Mouse (Mus musculus): ENCODE measurements around the gene Npff. TPM values are rescaled to one million over a fixed set of nuclear protein-coding genes. Genes with fewer than 3 reads are reported as not detected.

Gene Npff
- polyA plus RNA-seq, 1 experiment from 2014 or later, result 8.6 TPM

DNA sequence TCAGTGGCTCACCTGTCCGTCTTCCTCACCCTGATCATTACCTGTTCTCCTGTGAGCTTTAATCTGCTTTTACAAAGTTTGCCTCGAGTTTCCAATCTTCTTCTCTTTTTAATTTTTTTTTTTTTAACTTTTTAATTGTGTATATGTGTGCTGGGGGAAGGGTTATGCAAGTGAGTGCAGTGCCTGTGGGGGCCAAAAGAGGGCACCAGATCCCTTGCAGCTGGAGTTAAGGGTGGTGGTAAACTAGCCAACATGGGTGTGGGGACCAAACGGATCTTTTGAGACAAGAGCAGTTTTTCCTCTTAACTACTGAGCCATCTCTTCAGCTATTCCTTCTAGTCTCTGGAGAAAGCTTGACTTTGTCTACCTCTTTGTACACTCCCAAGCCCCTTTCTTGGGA, 3.2 kb upstream of the Npff start:
- Histone ChIP-seq H3K9me3 (ENCODE audit: control insufficient read depth, low read length) (no peaks in the 10 kb centered on the region), H3K9ac (no peak overlapping the region), H3K4me3 (replicated peaks; ENCODE audit: low read length) (no peak overlapping the region), H3K27ac (no peak overlapping the region), H3K4me1 (replicated peaks; ENCODE audit: control insufficient read depth, insufficient read depth, low read length) (no peaks in the 10 kb centered on the region), H3K36me3 (replicated peaks; ENCODE audit: control insufficient read depth, insufficient read depth) (peaks cover 67% of the 10 kb centered on the region), H3K27me3 (ENCODE audit: control insufficient read depth, insufficient read depth, low read length) (no peaks in the 10 kb centered on the region), H3K4me2 (replicated peaks) (no peak overlapping the region)
- WGBS, result 75% methylated on average over 3 of the region's 3 CpGs
- DNase-seq (ENCODE audit: low spot score) (no peak), ATAC-seq (ENCODE audit: low FRiP score) (no peak)

DNA sequence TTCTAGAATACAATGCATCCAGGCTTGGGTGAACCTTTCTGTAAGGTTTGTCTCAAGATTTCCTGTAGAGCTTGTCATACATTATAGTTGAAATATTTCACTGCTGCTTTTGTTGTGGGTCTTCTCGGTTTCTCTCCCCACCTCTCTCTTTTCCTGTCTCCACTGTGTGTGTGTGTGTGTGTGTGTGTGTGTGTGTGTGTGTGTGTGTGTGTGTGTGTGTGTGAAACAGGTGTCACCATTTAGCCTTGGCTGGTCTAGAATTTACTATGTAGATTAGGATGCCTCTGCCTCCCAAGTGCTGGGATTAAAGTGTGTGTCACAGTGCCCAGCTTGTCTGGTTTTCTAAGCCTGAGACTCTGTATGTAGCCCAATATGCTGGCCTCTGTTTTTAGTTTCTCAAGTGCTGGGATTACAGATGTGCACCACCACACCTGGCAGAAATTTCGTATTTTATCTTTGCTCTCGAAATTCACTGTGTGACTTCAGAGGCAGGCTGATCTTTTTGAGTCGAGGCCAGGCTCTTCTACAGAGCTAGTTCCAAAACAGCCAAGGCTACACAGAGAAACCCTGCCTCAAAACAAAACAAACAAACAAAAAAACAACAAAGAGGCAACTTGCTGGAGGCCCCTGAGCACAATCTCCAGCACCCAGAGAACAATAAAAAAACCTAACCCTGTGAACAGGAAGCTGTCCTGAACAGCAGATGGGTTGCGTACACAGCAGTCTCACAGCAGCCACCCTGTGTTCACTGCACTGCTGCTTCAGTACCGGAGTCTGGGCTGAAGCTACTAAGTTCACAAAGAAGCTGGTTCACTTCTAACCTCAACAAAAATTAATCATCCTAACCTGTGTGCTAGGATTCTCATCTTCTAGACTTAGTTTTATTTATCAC, 1.6 kb upstream of the Npff start:
- H3K9me3 ChIP-seq (ENCODE audit: control insufficient read depth, low read length), result no peaks in the 10 kb centered on the region
- H3K27ac ChIP-seq, result no peak overlapping the region
- H3K4me1 ChIP-seq (replicated peaks; ENCODE audit: control insufficient read depth, insufficient read depth, low read length), result no peaks in the 10 kb centered on the region
- H3K4me3 ChIP-seq (replicated peaks; ENCODE audit: low read length), result no peak overlapping the region
- H3K27me3 ChIP-seq (ENCODE audit: control insufficient read depth, insufficient read depth, low read length), result no peaks in the 10 kb centered on the region
- no peak overlapping the region for H3K9ac ChIP-seq
- H3K4me2 ChIP-seq (replicated peaks), result no peak overlapping the region
- H3K36me3 ChIP-seq (replicated peaks; ENCODE audit: control insufficient read depth, insufficient read depth), result peaks cover 64% of the 10 kb centered on the region
- 86% methylated on average over 6 of the region's 6 CpGs for WGBS
- DNase-seq (ENCODE audit: low spot score) (no peak), ATAC-seq (ENCODE audit: low FRiP score) (no peak)

DNA sequence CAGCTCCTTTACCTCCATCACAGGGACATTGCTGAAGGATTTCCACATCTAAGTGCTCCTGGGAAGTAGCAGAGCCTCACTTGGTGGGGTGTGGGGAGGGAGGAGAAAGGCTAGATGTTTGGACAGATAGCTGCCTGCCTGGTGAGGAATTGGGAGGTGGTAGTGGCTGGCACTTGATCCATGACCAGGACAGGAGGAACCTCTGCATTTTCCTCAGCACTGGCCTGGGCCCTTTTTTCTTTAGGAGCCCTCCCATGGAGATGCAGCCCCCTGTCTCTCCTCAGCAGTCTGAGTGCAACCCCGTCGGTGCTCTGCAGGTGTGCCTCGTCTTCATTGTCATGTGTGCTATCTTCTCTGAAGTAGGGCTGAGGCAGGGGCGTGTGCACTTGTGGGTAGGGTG, 3.3 kb downstream of the Npff start:
- Histone ChIP-seq H3K27me3 (ENCODE audit: control insufficient read depth, insufficient read depth, low read length) (no peaks in the 10 kb centered on the region), H3K9ac (no peak overlapping the region), H3K27ac (no peak overlapping the region), H3K4me1 (replicated peaks; ENCODE audit: control insufficient read depth, insufficient read depth, low read length) (peaks cover 9% of the 10 kb centered on the region), H3K9me3 (ENCODE audit: control insufficient read depth, low read length) (no peaks in the 10 kb centered on the region), H3K4me2 (replicated peaks) (no peak overlapping the region), H3K36me3 (replicated peaks; ENCODE audit: control insufficient read depth, insufficient read depth) (peaks cover 33% of the 10 kb centered on the region), H3K4me3 (replicated peaks; ENCODE audit: low read length) (no peak overlapping the region)
- 90% methylated on average over 4 of the region's 4 CpGs for WGBS
- ATAC-seq (ENCODE audit: low FRiP score) (no peak), DNase-seq (ENCODE audit: low spot score) (no peak)

DNA sequence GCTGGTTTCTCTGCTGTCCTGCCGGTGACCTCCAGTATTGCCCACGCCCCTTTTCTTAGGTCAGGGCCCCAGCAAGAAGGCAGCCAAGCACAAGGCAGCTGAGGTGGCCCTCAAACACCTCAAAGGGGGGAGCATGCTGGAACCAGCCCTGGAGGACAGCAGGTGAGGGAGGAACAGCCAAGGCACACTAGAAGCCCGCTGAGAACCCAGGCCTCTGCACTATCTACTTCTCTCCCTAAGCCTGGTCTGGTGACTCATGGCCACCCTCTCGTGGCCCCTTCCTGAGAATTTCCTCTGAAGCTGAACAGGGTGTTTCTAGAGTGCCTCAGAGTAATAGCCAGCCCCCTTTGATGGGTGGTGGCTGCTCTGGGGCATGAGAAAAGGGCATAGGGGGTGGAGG, 4.3 kb downstream of the Npff start:
- H3K27ac ChIP-seq, result no peak overlapping the region
- no peak overlapping the region for H3K4me2 ChIP-seq (replicated peaks)
- H3K27me3 ChIP-seq (ENCODE audit: control insufficient read depth, insufficient read depth, low read length), result no peaks in the 10 kb centered on the region
- no peak for DNase-seq (ENCODE audit: low spot score)
- H3K4me1 ChIP-seq (replicated peaks; ENCODE audit: control insufficient read depth, insufficient read depth, low read length), result peaks cover 15% of the 10 kb centered on the region
- 89% methylated on average over 4 of the region's 4 CpGs for WGBS
- no peak for ATAC-seq (ENCODE audit: low FRiP score)
- H3K4me3 ChIP-seq (replicated peaks; ENCODE audit: low read length), result no peak overlapping the region
- H3K9me3 ChIP-seq (ENCODE audit: control insufficient read depth, low read length), result no peaks in the 10 kb centered on the region
- H3K36me3 ChIP-seq (replicated peaks; ENCODE audit: control insufficient read depth, insufficient read depth), result peaks cover 31% of the 10 kb centered on the region
- no peak overlapping the region for H3K9ac ChIP-seq

DNA sequence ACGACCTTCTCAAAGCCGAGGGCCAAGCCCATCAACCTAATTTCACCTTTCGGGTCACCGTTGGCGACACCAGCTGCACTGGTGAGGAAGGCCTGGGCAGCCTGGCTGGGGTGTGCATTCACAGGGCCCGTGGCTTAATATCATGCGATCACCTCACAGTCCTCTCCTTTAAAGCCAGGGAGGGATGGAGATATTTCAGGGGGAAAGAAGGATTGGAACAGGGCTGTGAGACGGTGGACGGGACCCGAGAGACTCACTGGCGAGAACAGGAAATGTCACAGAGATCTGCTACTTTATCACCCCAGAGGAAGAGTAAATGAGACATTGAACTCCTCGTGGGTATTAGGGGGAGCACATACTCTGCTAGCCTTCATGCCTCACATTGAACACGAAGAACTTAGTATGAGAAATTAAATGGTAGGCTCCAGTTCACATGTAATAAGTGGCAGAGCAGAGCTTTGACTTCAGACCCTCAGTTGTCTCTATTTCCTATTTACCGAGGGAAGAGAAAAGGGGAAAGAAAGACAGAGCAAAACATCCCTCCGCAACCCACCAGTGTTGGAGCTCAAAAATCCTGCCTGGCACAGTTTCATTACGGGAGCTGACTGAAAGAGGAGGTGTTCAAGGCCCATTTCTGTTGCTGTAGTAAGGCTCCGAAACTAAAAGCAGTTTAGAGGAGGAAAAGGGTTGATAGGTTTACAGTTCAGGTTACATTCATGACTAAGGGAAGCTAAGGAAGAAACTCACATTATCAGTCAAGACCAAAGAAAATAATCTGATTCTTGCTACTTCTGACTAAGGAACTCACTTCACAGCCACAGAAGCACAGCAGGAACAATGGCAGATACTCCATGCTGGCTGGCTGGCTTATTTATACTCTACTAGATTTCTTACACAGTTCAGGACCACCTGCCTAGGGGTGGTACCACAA, 5.3 kb downstream of the Npff start:
- WGBS, result 73% methylated on average over 17 of the region's 17 CpGs
- Histone ChIP-seq H3K27me3 (ENCODE audit: control insufficient read depth, insufficient read depth, low read length) (no peaks in the 10 kb centered on the region), H3K4me1 (replicated peaks; ENCODE audit: control insufficient read depth, insufficient read depth, low read length) (peaks cover 25% of the 10 kb centered on the region), H3K9me3 (ENCODE audit: control insufficient read depth, low read length) (no peaks in the 10 kb centered on the region), H3K9ac (peak overlapping the region; percentile 90), H3K27ac (peak overlapping the region; percentile 97), H3K4me2 (replicated peaks) (peak overlapping the region; percentile 69), H3K4me3 (replicated peaks; ENCODE audit: low read length) (peak overlapping the region; percentile 72), H3K36me3 (replicated peaks; ENCODE audit: control insufficient read depth, insufficient read depth) (peaks cover 31% of the 10 kb centered on the region)
- ATAC-seq (ENCODE audit: low FRiP score) (no peak), DNase-seq (ENCODE audit: low spot score) (no peak)

DNA sequence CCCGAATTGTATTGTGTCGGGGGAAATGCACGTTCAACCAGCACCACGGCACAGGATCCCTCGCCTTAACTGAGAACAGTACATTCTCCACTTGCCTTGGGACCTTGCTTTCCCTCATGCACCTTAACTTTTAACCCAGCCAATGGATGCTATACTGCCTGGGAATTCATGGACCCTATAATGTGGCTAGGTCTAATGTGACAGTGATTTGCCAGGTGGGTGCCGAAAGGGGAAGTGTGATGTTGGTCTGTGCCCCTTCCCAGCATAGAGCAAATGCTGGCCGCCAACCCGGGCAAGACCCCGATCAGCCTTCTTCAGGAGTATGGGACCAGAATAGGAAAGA, 5.9 kb downstream of the Npff start:
- H3K4me3 ChIP-seq (replicated peaks; ENCODE audit: low read length), result peak overlapping the region; percentile 72
- no peaks in the 10 kb centered on the region for H3K9me3 ChIP-seq (ENCODE audit: control insufficient read depth, low read length)
- H3K4me1 ChIP-seq (replicated peaks; ENCODE audit: control insufficient read depth, insufficient read depth, low read length), result peaks cover 26% of the 10 kb centered on the region
- peak overlapping the region; percentile 69 for H3K4me2 ChIP-seq (replicated peaks)
- H3K36me3 ChIP-seq (replicated peaks; ENCODE audit: control insufficient read depth, insufficient read depth), result peaks cover 24% of the 10 kb centered on the region
- 20% methylated on average over 9 of the region's 9 CpGs for WGBS
- ATAC-seq (ENCODE audit: low FRiP score), result no peak
- H3K27me3 ChIP-seq (ENCODE audit: control insufficient read depth, insufficient read depth, low read length), result no peaks in the 10 kb centered on the region
- no peak for DNase-seq (ENCODE audit: low spot score)
- H3K27ac ChIP-seq, result peak overlapping the region; percentile 97
- peak overlapping the region; percentile 90 for H3K9ac ChIP-seq

DNA sequence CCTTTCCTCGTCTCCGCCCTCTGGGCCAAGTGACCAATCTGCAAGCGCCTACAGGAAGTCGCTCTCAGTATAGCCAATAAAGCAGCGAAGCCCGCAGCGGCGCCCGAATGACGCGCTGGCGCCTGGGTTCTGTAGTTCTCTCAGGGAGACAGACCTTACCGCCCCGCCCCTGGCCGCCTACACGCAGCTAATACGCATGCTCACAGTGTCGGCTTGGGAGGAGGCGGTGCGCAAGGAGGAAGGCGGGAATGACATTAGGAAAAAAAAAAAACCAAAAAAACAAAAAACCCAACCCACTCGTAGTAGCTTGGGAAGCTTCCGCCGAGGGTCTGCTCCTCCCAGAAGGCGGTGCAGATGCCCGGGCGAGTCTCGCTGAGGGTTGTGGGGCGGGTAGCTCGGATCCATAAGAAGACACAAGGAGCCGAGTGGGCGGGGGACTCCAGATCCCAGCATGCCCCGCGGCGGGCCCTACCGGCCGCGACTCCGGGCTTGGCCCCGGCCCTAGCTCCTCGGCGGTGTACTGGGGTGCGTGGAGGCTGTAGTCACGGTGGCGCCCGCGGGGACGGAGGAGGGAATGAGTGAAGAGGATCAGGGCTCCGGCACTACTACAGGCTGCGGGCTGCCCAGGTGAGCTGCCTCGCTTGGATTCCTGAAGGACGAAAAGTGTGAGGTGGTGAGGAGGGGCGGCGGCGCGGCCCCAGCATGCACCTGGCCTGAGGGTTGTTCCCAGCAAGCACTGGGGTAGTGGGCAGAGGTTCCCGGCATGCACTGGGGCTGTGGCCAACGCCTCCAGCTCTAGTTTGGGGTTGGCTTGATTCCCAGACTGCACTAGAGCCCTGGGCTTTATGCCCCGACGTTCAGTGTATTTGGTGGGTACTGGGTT, 6.5 kb downstream of the Npff start, which contains the start of gene Tarbp2:
Gene Tarbp2 (plus strand): TSS at position 217 of the 883 bp plus-strand sequence.
- peak within 1 kb of the TSS; percentile 97 for H3K27ac ChIP-seq
- no peaks in the 10 kb centered on the region for H3K27me3 ChIP-seq (ENCODE audit: control insufficient read depth, insufficient read depth, low read length)
- H3K9ac ChIP-seq, result peak within 1 kb of the TSS; percentile 90
- DNase-seq (ENCODE audit: low spot score) (peak; percentile 99), ATAC-seq (ENCODE audit: low FRiP score) (peak; percentile 92)
- no peaks in the 10 kb centered on the region for H3K9me3 ChIP-seq (ENCODE audit: control insufficient read depth, low read length)
- under 1% methylated on average over 60 of the region's 60 CpGs for WGBS
- peaks cover 20% of the 10 kb centered on the region for H3K36me3 ChIP-seq (replicated peaks; ENCODE audit: control insufficient read depth, insufficient read depth)
- peaks cover 26% of the 10 kb centered on the region for H3K4me1 ChIP-seq (replicated peaks; ENCODE audit: control insufficient read depth, insufficient read depth, low read length)
- peak within 1 kb of the TSS; percentile 69 for H3K4me2 ChIP-seq (replicated peaks)
- peak within 1 kb of the TSS; percentile 72 for H3K4me3 ChIP-seq (replicated peaks; ENCODE audit: low read length)

DNA sequence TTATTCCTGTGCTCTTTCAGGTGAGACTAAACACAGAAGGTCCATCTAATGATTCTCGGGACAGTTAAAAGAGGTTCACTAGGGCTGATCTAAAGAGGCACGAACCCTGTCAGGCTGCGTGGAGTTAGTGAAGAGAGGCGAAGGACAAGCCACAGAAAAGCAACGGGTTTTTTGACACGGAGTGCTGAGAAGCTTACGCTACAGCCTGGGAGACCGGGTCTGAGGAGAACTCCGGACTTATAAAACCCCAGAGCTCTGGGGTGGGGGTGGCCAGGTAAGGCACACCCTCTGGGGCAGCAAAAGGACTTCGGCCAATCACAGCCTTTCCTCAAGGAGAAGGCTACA, 7.1 kb downstream of the Npff start:
- H3K4me2 ChIP-seq (replicated peaks), result peak overlapping the region; percentile 69
- ATAC-seq (ENCODE audit: low FRiP score) (no peak), DNase-seq (ENCODE audit: low spot score) (no peak)
- H3K4me1 ChIP-seq (replicated peaks; ENCODE audit: control insufficient read depth, insufficient read depth, low read length), result peaks cover 31% of the 10 kb centered on the region
- H3K9me3 ChIP-seq (ENCODE audit: control insufficient read depth, low read length), result no peaks in the 10 kb centered on the region
- no peaks in the 10 kb centered on the region for H3K27me3 ChIP-seq (ENCODE audit: control insufficient read depth, insufficient read depth, low read length)
- H3K9ac ChIP-seq, result peak overlapping the region; percentile 87
- peak overlapping the region; percentile 94 for H3K27ac ChIP-seq
- H3K4me3 ChIP-seq (replicated peaks; ENCODE audit: low read length), result peak overlapping the region; percentile 72
- peaks cover 20% of the 10 kb centered on the region for H3K36me3 ChIP-seq (replicated peaks; ENCODE audit: control insufficient read depth, insufficient read depth)
- WGBS, result under 1% methylated on average over 10 of the region's 10 CpGs
